Mouse (Mus musculus): ENCODE data around the gene Bfsp2. TPM values are rescaled to one million over a fixed set of nuclear protein-coding genes. Genes with fewer than 3 reads are reported as not detected.

The Bfsp2 gene
- polyA plus RNA-seq, 1 experiment from 2014 or later: 2.3 TPM

DNA sequence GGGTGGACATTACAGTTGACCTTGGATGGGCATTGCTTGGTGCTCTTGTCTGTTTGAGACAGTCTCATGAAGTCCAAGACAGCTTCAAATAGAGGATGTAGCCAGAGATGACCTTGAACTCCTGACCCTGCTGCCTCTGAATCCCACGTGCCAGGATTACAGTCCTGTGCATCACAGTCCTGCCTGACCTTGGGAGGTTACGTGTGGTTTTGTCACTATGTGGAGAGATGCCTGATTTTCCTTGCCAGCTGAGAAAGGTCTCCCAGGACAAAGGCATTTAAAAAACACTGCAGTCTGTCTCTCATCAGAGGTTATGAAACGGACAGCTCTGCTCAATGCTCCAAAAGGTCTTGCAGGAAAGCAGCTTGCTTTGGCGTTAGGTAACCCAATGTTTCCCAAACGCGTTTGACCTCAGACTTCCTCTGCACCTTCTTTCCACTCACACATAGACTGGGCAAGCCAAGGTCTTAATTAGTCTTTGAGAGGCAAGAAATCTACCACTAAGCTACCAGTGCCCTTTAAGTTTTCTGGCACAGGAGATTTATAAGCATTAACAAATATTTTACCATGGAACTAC, 88.3 kb downstream of the Bfsp2 start:
- no peak overlapping the region for H3K4me2 ChIP-seq (replicated peaks)
- no peak overlapping the region for H3K27ac ChIP-seq
- ATAC-seq (ENCODE audit: low FRiP score, low read depth): no peak
- 0 out of 2 replicates have a peak, but pooled peaks cover 6% of the 10 kb centered on the region for H3K9me3 ChIP-seq
- peaks cover 13% of the 10 kb centered on the region for H3K4me1 ChIP-seq
- H3K9ac ChIP-seq: no peak overlapping the region
- no peak overlapping the region for H3K4me3 ChIP-seq
- 72% methylated on average over 6 of the region's 6 CpGs for WGBS
- no peaks in the 10 kb centered on the region for H3K36me3 ChIP-seq
- peaks cover 54% of the 10 kb centered on the region for H3K27me3 ChIP-seq

DNA sequence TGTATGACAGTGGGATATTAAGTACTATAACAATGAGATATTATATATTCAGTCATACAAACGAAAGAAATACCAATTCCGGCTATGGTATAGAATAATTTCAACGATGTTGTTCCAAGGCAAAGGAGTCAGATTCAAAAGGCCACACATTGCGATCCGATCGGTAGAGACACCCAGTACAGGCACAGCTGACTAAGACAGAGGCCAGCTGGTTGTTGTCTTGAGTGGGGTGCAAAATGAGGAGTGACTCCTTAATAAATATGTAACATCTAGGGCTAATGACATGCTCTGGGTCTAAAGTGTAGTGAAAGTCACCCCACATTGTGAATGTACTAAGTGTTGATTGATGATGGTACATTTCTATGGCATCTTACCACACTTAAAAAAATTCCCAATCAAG, 91.0 kb downstream of the Bfsp2 start:
- H3K27ac ChIP-seq: no peak overlapping the region
- H3K9ac ChIP-seq: no peak overlapping the region
- peaks cover 26% of the 10 kb centered on the region for H3K4me1 ChIP-seq
- ATAC-seq (ENCODE audit: low FRiP score, low read depth): no peak
- no peak overlapping the region for H3K4me2 ChIP-seq (replicated peaks)
- no peaks in the 10 kb centered on the region for H3K36me3 ChIP-seq
- no peak overlapping the region for H3K4me3 ChIP-seq
- 94% methylated on average over 6 of the region's 6 CpGs for WGBS
- H3K9me3 ChIP-seq: no peaks in the 10 kb centered on the region
- peaks cover 41% of the 10 kb centered on the region for H3K27me3 ChIP-seq

DNA sequence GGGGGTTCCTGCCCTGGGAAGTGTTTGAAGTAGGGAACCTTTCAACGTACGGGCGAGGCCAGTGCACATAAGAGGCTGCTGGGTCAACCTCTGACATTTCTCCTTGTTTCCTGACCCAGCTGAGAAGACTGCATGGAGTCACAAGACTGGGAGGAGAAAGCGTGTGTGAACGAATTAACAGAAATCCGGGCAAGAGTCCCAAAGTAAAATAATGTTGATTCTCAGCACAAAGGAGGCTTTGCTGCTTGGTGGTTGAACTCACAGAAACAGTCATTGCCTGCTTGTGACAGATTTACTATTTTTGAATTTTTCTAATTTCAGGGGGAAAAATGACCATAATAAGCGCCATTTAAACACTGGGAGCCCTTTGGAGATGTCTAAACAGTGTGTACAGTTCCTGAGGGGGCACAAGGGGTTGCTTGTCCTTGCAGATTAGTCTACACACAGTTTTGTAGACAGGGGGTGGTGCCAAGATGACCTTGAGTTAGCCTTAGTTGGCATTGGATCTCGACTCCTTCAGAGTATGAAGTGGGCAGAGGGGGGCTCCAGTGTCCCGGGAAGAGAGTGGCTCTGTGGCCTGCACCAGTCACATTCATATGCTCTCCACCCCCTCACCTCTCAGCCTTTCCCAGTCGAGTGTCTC, 93.1 kb downstream of the Bfsp2 start:
- H3K4me1 ChIP-seq: peaks cover 26% of the 10 kb centered on the region
- H3K4me3 ChIP-seq: no peak overlapping the region
- peaks cover 24% of the 10 kb centered on the region for H3K27me3 ChIP-seq
- peak overlapping the region; percentile 73 for H3K27ac ChIP-seq
- H3K9ac ChIP-seq: no peak overlapping the region
- WGBS: 41% methylated on average over 10 of the region's 10 CpGs
- ATAC-seq (ENCODE audit: low FRiP score, low read depth): no peak
- H3K4me2 ChIP-seq (replicated peaks): peak overlapping the region; percentile 30
- H3K9me3 ChIP-seq: no peaks in the 10 kb centered on the region
- H3K36me3 ChIP-seq: no peaks in the 10 kb centered on the region

DNA sequence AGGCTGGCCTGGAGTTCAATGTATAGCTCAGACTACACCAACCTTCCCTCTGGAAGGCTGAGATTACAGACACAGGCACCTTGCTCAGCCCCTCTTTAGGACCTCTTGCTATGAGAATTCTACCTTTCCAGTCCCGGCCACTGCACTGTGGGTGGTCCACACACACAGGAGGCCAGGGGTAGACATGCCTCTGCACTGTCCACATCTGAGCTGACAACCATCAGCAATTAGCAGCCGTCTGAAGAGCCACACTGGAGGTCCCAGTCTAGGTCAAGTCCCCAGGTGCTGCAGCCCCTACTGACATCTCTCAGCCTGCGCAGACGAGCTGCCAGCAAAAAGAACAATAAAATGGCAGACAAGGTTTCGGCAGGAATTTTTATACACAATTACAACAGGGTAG, 93.6 kb downstream of the Bfsp2 start:
- 13% methylated on average over 5 of the region's 5 CpGs for WGBS
- ATAC-seq (ENCODE audit: low FRiP score, low read depth): no peak; the same call in 1 of the 2 replicates

DNA sequence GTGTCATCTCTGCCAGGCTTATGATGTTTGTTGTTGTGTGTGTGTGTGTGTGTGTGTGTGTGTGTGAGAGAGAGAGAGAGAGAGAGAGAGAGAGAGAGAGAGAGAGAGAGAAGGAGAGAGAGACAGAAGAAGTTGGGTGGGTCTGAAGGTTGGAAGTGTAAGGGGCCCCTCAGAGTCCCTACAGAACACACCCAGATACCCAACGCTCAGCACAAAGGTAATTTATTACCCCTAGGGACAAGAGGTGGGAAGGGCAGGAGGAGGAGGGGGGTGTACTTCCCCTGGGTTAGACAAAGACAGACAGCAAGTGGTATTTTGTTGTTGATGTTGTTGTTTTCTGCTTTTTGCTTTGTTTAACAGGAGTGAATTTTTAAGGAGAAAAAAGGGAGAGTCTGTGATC, 94.6 kb downstream of the Bfsp2 start:
- Histone ChIP-seq H3K4me3 (no peak overlapping the region), H3K36me3 (no peaks in the 10 kb centered on the region), H3K27ac (no peak overlapping the region), H3K9me3 (no peaks in the 10 kb centered on the region), H3K4me2 (replicated peaks) (no peak overlapping the region), H3K4me1 (peaks cover 26% of the 10 kb centered on the region), H3K9ac (no peak overlapping the region), H3K27me3 (peaks cover 15% of the 10 kb centered on the region)
- WGBS: 0% methylated on average over 1 of the region's 1 CpGs
- ATAC-seq (ENCODE audit: low FRiP score, low read depth): no peak

More for the DNA sequence above, 93.6 kb downstream of the Bfsp2 start:
- H3K36me3 ChIP-seq: no peaks in the 10 kb centered on the region
- peak overlapping the region; percentile 30 for H3K4me2 ChIP-seq (replicated peaks)
- peaks cover 26% of the 10 kb centered on the region for H3K4me1 ChIP-seq
- no peaks in the 10 kb centered on the region for H3K9me3 ChIP-seq
- no peak overlapping the region for H3K9ac ChIP-seq
- no peak overlapping the region for H3K4me3 ChIP-seq
- peak overlapping the region; percentile 73 for H3K27ac ChIP-seq
- peaks cover 19% of the 10 kb centered on the region for H3K27me3 ChIP-seq

DNA sequence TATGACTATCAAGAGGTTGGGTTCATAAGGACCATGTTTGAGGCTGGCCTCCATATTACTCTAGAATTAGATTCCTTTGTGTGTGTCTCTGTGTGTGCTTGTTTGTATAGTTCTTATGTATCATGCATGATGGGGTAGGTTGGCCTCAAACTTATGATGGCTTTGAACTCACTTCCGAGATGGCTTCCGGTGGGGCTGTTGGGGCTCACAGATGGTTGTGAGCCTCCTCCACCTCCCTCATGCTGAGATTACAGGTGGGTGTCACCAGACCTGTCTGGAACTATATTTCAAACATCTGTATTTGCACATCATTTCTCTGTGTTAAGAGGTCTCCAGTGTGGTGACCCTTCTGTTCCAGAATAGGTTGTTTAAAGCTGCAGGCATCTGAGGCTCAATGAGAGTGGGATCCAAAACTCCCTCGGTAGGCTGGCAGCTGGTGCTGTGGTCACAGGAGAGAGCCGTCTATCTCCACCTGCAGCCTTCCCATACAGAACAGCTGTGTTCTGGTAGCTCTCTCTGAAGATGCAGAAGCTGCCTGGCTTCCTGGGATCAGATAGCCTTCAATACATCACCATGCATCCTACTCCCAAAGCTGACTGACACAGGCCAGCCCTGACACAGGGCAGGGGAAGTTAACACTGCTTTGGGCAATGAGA, 96.0 kb downstream of the Bfsp2 start:
- WGBS: 70% methylated on average over 4 of the region's 4 CpGs
- Histone ChIP-seq H3K4me2 (replicated peaks) (no peak overlapping the region), H3K9ac (no peak overlapping the region), H3K9me3 (no peaks in the 10 kb centered on the region), H3K4me1 (peaks cover 26% of the 10 kb centered on the region), H3K27ac (no peak overlapping the region), H3K4me3 (no peak overlapping the region), H3K27me3 (0 out of 2 replicates have a peak, but pooled peaks cover 4% of the 10 kb centered on the region), H3K36me3 (no peaks in the 10 kb centered on the region)
- ATAC-seq (ENCODE audit: low FRiP score, low read depth): no peak

DNA sequence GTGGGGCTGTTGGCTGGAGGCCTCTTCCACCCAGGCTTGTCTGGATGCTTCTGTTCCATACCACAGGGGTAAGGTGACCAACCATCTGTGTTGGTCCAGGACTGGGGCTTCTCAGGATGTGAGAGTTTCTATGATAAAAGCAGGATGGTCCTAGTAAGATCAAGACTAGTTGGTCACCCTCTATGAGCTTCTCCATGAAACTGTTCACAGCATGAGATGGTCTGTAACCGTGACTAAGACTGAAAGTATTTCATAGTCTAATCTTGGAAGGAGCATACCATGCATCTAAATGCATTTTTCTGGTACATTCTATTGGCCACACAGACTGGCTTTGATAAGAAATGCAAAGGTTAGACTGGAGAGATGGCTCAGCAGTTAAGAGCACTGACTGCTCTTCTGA, 96.6 kb downstream of the Bfsp2 start:
- no peaks in the 10 kb centered on the region for H3K9me3 ChIP-seq
- H3K9ac ChIP-seq: no peak overlapping the region
- no peak overlapping the region for H3K4me2 ChIP-seq (replicated peaks)
- no peaks in the 10 kb centered on the region for H3K36me3 ChIP-seq
- H3K4me1 ChIP-seq: peaks cover 26% of the 10 kb centered on the region
- H3K27me3 ChIP-seq: 0 out of 2 replicates have a peak, but pooled peaks cover under 1% of the 10 kb centered on the region
- H3K27ac ChIP-seq: no peak overlapping the region
- no peak overlapping the region for H3K4me3 ChIP-seq
- ATAC-seq (ENCODE audit: low FRiP score, low read depth): no peak
- WGBS: 88% methylated on average over 1 of the region's 1 CpGs

DNA sequence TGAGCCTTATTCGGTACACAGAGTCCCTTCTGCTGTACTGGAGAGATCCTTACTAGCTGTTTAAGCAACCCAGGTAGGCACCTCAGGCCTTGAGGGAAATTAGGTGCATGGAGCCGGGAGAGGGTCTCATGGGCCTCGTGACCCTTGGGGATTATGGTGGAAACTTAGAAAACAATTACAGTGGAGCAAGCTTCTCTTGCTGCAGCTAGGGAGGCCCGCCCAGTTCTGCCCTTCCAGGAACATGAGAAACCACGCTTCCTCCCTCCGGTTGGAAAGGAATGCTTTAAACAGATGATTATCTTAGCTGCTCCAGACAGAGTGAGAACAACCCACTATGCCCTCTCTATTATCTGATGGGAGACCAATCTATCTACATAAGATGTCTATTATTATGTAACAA, 97.2 kb downstream of the Bfsp2 start:
- Histone ChIP-seq H3K9ac (no peak overlapping the region), H3K4me2 (replicated peaks) (no peak overlapping the region), H3K4me1 (peaks cover 23% of the 10 kb centered on the region), H3K9me3 (no peaks in the 10 kb centered on the region), H3K4me3 (no peak overlapping the region), H3K36me3 (no peaks in the 10 kb centered on the region), H3K27ac (no peak overlapping the region), H3K27me3 (no peaks in the 10 kb centered on the region)
- ATAC-seq (ENCODE audit: low FRiP score, low read depth): no peak
- WGBS: 50% methylated on average over 6 of the region's 6 CpGs

DNA sequence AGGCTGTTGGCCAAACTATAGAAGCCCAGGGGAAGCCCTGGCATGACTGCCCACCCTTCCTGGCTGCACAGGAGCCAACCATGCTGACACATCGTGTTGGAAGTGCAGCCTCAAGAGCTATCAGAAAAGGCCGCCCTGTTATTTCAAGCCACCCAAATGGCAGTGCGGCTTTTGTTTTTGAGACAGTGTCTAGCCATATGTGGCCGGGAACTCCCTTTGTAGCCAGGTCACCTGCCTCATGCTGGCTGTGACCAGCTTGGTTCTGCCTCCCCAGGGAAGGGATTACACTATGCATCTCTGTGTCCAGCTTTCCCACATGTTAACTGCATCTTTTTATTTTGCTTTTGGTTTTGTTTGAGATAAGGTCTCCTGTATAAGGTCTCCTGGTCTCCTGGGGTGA, 99.7 kb downstream of the Bfsp2 start:
- Histone ChIP-seq H3K27me3 (no peaks in the 10 kb centered on the region), H3K9ac (no peak overlapping the region), H3K36me3 (no peaks in the 10 kb centered on the region), H3K9me3 (no peaks in the 10 kb centered on the region), H3K4me1 (0 out of 2 replicates have a peak, but pooled peaks cover 4% of the 10 kb centered on the region), H3K27ac (no peak overlapping the region), H3K4me2 (replicated peaks) (no peak overlapping the region), H3K4me3 (no peak overlapping the region)
- WGBS: 92% methylated on average over 4 of the region's 4 CpGs
- no peak for ATAC-seq (ENCODE audit: low FRiP score, low read depth)

DNA sequence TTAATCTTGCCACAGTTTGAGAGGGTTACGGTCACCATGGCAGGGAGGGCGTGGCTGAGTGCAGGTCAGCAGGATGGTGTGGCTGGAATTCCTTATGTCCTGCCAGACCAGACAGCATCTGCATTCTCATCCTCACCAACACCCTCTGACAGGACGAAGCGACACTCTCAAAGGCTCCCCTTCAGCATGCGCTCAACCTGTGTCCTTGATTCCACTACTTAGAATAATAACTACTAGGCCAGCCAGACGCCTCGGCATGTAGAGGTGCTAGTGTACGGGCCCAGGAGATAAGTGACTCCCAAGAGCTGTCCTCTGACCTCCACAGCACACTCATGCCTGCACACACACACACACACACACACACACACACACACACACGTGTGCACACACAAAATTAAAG, 101.0 kb downstream of the Bfsp2 start:
- Histone ChIP-seq H3K4me3 (no peak overlapping the region), H3K36me3 (no peaks in the 10 kb centered on the region), H3K9ac (no peak overlapping the region), H3K4me2 (replicated peaks) (no peak overlapping the region), H3K9me3 (no peaks in the 10 kb centered on the region), H3K27ac (no peak overlapping the region), H3K27me3 (no peaks in the 10 kb centered on the region), H3K4me1 (0 out of 2 replicates have a peak, but pooled peaks cover 3% of the 10 kb centered on the region)
- 72% methylated on average over 9 of the region's 9 CpGs for WGBS
- ATAC-seq (ENCODE audit: low FRiP score, low read depth): no peak

DNA sequence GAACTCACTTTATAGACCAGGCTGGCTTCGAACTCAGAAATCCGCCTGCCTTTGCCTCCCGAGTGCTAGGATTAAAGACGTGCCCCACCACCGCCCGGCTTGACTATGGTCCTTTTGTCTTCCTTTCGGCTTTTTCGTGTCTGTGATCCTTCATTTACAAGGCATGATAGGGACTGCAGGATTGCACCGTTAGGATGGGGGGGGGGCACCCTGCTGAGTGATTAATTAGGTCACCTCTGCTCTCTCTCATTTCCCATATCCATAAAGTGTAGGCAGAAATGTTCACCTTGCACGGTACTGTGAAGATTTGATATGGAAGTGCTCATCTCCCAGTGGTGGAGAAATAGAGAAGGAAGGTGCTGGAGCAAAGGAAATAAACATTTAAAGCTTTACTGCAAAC, 101.5 kb downstream of the Bfsp2 start:
- ATAC-seq (ENCODE audit: low FRiP score, low read depth): no peak
- H3K4me2 ChIP-seq (replicated peaks): no peak overlapping the region
- no peaks in the 10 kb centered on the region for H3K9me3 ChIP-seq
- 0 out of 2 replicates have a peak, but pooled peaks cover 3% of the 10 kb centered on the region for H3K4me1 ChIP-seq
- no peaks in the 10 kb centered on the region for H3K36me3 ChIP-seq
- H3K27ac ChIP-seq: no peak overlapping the region
- 58% methylated on average over 10 of the region's 10 CpGs for WGBS
- H3K27me3 ChIP-seq: no peaks in the 10 kb centered on the region
- H3K4me3 ChIP-seq: no peak overlapping the region
- H3K9ac ChIP-seq: no peak overlapping the region

Data from limb, embryonic 13.5 days (tissue).